Comparison of ENCODE assay signal across 10 mouse cellular contexts in the genomic region with DNA sequence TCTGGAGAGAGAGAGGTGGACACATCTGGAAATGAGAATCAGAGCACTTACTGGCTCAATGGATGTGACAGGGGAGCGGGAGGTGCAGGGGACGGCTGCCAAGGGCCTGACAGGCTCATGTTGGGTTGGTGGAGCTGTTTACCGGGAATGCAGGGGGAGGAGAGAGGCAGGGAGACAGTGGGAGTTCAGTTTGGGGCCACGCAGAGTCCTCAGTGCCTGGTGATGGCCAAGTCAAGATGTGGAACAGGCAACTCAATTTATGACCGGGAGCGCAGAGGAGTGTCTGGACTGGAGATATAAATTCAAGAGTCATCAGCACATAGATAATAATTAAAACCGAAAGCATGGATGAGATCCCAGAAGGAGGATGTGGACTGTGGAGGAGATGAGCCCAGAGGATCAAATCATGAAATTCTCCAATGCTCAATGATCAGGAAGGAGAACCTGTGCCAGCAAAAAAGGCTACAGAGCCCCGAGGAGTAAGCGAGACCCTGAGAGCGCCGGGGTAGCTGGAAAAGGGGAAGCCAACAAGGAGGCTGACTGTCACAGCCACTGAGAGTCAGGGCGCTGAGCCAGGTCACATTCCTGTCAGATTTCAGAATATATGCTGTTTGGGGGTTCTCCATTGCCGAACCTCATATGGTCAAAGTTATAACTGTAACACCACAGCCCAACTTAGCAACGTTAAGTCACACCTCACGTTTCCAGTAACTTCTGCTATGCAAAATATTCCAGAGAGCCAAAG.
DNase-seq lines count a peak whose midpoint lies in the region; ATAC-seq and TF ChIP-seq lines count a peak whose summit lies in the region.
"Had no signal": no experiment of that assay in that cellular context is flagged by ENCODE, and none has a peak within 500 bp of the region (broad histone marks: within the 10 kb centered on the region; RNA-seq: fewer than 3 reads in every experiment).

No protein-coding gene starts in this region.

- no peaks in the 10 kb centered on the region; the same call in 1 of the 2 replicates for H3K27me3 ChIP-seq in kidney, postnatal 0 days (ENCODE audit: insufficient read depth, low read length)
- H3K27me3 ChIP-seq in stomach, postnatal 0 days (ENCODE audit: control insufficient read depth, insufficient read depth, low read length) = no peaks in the 10 kb centered on the region
- H3K27me3 ChIP-seq in forebrain, embryonic 15.5 days = no peaks in the 10 kb centered on the region
- H3K27me3 ChIP-seq in neural tube, embryonic 15.5 days (replicated peaks) = no peaks in the 10 kb centered on the region
- H3K27me3 ChIP-seq: liver, embryonic 15.5 days; neural tube, embryonic 12.5 days had no signal

- 40% methylated on average over 15 of the region's 15 CpGs for WGBS in kidney, postnatal 0 days
- 57% methylated on average over 15 of the region's 15 CpGs for WGBS in stomach, postnatal 0 days
- WGBS in forebrain, embryonic 15.5 days = 86% methylated on average over 15 of the region's 15 CpGs
- 83% methylated on average over 15 of the region's 15 CpGs for WGBS in neural tube, embryonic 15.5 days

- peak; percentile 34 for DNase-seq in adrenal gland, postnatal 10 days
- no peak for DNase-seq in adrenal gland, postnatal 25 days
- DNase-seq in testis, postnatal 14 days (ENCODE audit: low spot score) = peak; percentile 22
- no peak for DNase-seq in testis, postnatal 10 days (ENCODE audit: low spot score)
- DNase-seq in kidney, postnatal 0 days (ENCODE audit: low spot score) = peak; percentile 72
- no peak for DNase-seq in stomach, postnatal 0 days (ENCODE audit: low spot score)

- no peak overlapping the region for H3K27ac ChIP-seq in kidney, postnatal 0 days
- peak overlapping the region; percentile 56; the same call in 1 of the 2 replicates for H3K27ac ChIP-seq in stomach, postnatal 0 days (replicated peaks)
- no peak overlapping the region for H3K27ac ChIP-seq in forebrain, embryonic 15.5 days (replicated peaks)
- no peak overlapping the region for H3K27ac ChIP-seq in neural tube, embryonic 15.5 days (replicated peaks)
- H3K27ac ChIP-seq: liver, embryonic 15.5 days; neural tube, embryonic 12.5 days had no signal

- H3K9ac ChIP-seq in kidney, postnatal 0 days (ENCODE audit: low read depth, low read length) = no peak overlapping the region
- no peak overlapping the region for H3K9ac ChIP-seq in stomach, postnatal 0 days (ENCODE audit: low read length)
- H3K9ac ChIP-seq in forebrain, embryonic 15.5 days (replicated peaks) = no peak overlapping the region
- H3K9ac ChIP-seq in neural tube, embryonic 15.5 days (replicated peaks) = no peak overlapping the region
- H3K9ac ChIP-seq: liver, embryonic 15.5 days; neural tube, embryonic 12.5 days had no signal

- TF ChIP-seq EP300 in stomach, postnatal 0 days (optimal IDR thresholded peaks at IDR 0.05) = no peak

- H3K4me1 ChIP-seq in kidney, postnatal 0 days (replicated peaks; ENCODE audit: insufficient read depth, low read length) = peaks cover 10% of the 10 kb centered on the region; the same call in 1 of the 2 replicates
- peaks cover 5% of the 10 kb centered on the region; the same call in 1 of the 2 replicates for H3K4me1 ChIP-seq in stomach, postnatal 0 days (replicated peaks; ENCODE audit: control insufficient read depth, insufficient read depth)
- peaks cover 3% of the 10 kb centered on the region; the same call in 1 of the 2 replicates for H3K4me1 ChIP-seq in forebrain, embryonic 15.5 days
- H3K4me1 ChIP-seq in neural tube, embryonic 15.5 days = 0 out of 2 replicates have a peak, but pooled peaks cover 7% of the 10 kb centered on the region
- H3K4me1 ChIP-seq: liver, embryonic 15.5 days had no signal

- no peak for ATAC-seq in kidney, postnatal 0 days (replicated peaks; ENCODE audit: low FRiP score, low read depth)
- ATAC-seq in stomach, postnatal 0 days (ENCODE audit: low FRiP score, low TSS enrichment) = no peak
- no peak for ATAC-seq in forebrain, embryonic 15.5 days (replicated peaks)
- no peak for ATAC-seq in neural tube, embryonic 15.5 days (ENCODE audit: low FRiP score)

- H3K4me2 ChIP-seq in kidney, postnatal 0 days (ENCODE audit: low read length) = peak overlapping the region; percentile 21; the same call in 1 of the 2 replicates
- no peak overlapping the region for H3K4me2 ChIP-seq in stomach, postnatal 0 days (replicated peaks; ENCODE audit: low read depth)
- no peak overlapping the region for H3K4me2 ChIP-seq in forebrain, embryonic 15.5 days (replicated peaks)
- no peak overlapping the region for H3K4me2 ChIP-seq in neural tube, embryonic 15.5 days
- H3K4me2 ChIP-seq: liver, embryonic 15.5 days; neural tube, embryonic 12.5 days had no signal

- no peak for TF ChIP-seq CTCF in kidney, postnatal 0 days (IDR thresholded peaks at IDR 0.05; ENCODE audit: low read depth)
- TF ChIP-seq CTCF in stomach, postnatal 0 days (IDR thresholded peaks at IDR 0.05; ENCODE audit: low read depth) = no peak

- H3K9me3 ChIP-seq in kidney, postnatal 0 days (replicated peaks; ENCODE audit: low read length) = no peaks in the 10 kb centered on the region
- H3K9me3 ChIP-seq in stomach, postnatal 0 days (ENCODE audit: control insufficient read depth, low read length) = no peaks in the 10 kb centered on the region
- no peaks in the 10 kb centered on the region for H3K9me3 ChIP-seq in forebrain, embryonic 15.5 days
- H3K9me3 ChIP-seq in neural tube, embryonic 15.5 days (replicated peaks) = no peaks in the 10 kb centered on the region
- H3K9me3 ChIP-seq: liver, embryonic 15.5 days; neural tube, embryonic 12.5 days had no signal

- no peaks in the 10 kb centered on the region for H3K36me3 ChIP-seq in kidney, postnatal 0 days (ENCODE audit: insufficient read depth, low read length)
- no peaks in the 10 kb centered on the region for H3K36me3 ChIP-seq in stomach, postnatal 0 days (ENCODE audit: control insufficient read depth, insufficient read depth, low read length)
- no peaks in the 10 kb centered on the region for H3K36me3 ChIP-seq in forebrain, embryonic 15.5 days
- H3K36me3 ChIP-seq in neural tube, embryonic 15.5 days = no peaks in the 10 kb centered on the region
- H3K36me3 ChIP-seq: liver, embryonic 15.5 days; neural tube, embryonic 12.5 days had no signal

- H3K4me3 ChIP-seq in kidney, postnatal 0 days (replicated peaks; ENCODE audit: low read depth, low read length) = no peak overlapping the region
- H3K4me3 ChIP-seq in stomach, postnatal 0 days (ENCODE audit: low read depth, low read length) = no peak overlapping the region
- no peak overlapping the region for H3K4me3 ChIP-seq in forebrain, embryonic 15.5 days
- H3K4me3 ChIP-seq in neural tube, embryonic 15.5 days (replicated peaks) = no peak overlapping the region
- H3K4me3 ChIP-seq: liver, embryonic 15.5 days; neural tube, embryonic 12.5 days had no signal

Comparison
In these comparisons a context has a peak if more than half of its experiments do, and no peak if none do; other contexts are left out.
1. DNase-seq: peak in adrenal gland, postnatal 10 days (single experiment), testis, postnatal 14 days (single experiment) and kidney, postnatal 0 days (single experiment); none in adrenal gland, postnatal 25 days (single experiment), testis, postnatal 10 days (single experiment) and stomach, postnatal 0 days (single experiment).